ENCODE assay signal across 13 mouse cellular contexts in genomic region chr2:4490845-4491244, GRCm38 (mm10).
DNase-seq lines count a peak whose midpoint lies in the region; ATAC-seq lines count a peak whose summit lies in the region.
"Had no signal": no experiment of that assay in that cellular context is flagged by ENCODE, and none has a peak within 500 bp of the region (broad histone marks: within the 10 kb centered on the region; RNA-seq: fewer than 3 reads in every experiment).

No protein-coding gene starts in this region.

- 54% methylated on average over 5 of the region's 5 CpGs for WGBS in forebrain, embryonic 13.5 days
- WGBS in forebrain, embryonic 12.5 days: 77% methylated on average over 5 of the region's 5 CpGs
- WGBS in kidney, embryonic 15.5 days: 69% methylated on average over 5 of the region's 5 CpGs
- 76% methylated on average over 5 of the region's 5 CpGs for WGBS in liver, embryonic 12.5 days (ENCODE audit: insufficient replicate concordance)

- H3K9me3 ChIP-seq in forebrain, embryonic 13.5 days (replicated peaks): no peaks in the 10 kb centered on the region
- no peaks in the 10 kb centered on the region for H3K9me3 ChIP-seq in forebrain, embryonic 12.5 days
- no peaks in the 10 kb centered on the region for H3K9me3 ChIP-seq in kidney, embryonic 15.5 days (replicated peaks)
- no peaks in the 10 kb centered on the region for H3K9me3 ChIP-seq in liver, embryonic 12.5 days (replicated peaks)
- H3K9me3 ChIP-seq: heart, embryonic 12.5 days; lung, embryonic 15.5 days; stomach, embryonic 15.5 days had no signal

- no peaks in the 10 kb centered on the region for H3K27me3 ChIP-seq in forebrain, embryonic 13.5 days
- no peaks in the 10 kb centered on the region for H3K27me3 ChIP-seq in forebrain, embryonic 12.5 days
- no peaks in the 10 kb centered on the region for H3K27me3 ChIP-seq in kidney, embryonic 15.5 days
- H3K27me3 ChIP-seq in liver, embryonic 12.5 days (replicated peaks): no peaks in the 10 kb centered on the region
- H3K27me3 ChIP-seq: heart, embryonic 12.5 days; lung, embryonic 15.5 days; stomach, embryonic 15.5 days had no signal

- H3K27ac ChIP-seq in forebrain, embryonic 13.5 days: peak overlapping the region; percentile 26; the same call in 1 of the 2 replicates
- H3K27ac ChIP-seq in forebrain, embryonic 12.5 days: no peak overlapping the region
- no peak overlapping the region for H3K27ac ChIP-seq in kidney, embryonic 15.5 days
- H3K27ac ChIP-seq in liver, embryonic 12.5 days: no peak overlapping the region
- H3K27ac ChIP-seq: lung, embryonic 15.5 days; stomach, embryonic 15.5 days had no signal

- H3K4me1 ChIP-seq in forebrain, embryonic 13.5 days: peaks cover 48% of the 10 kb centered on the region
- peaks cover 36% of the 10 kb centered on the region for H3K4me1 ChIP-seq in forebrain, embryonic 12.5 days
- H3K4me1 ChIP-seq in kidney, embryonic 15.5 days: peaks cover 31% of the 10 kb centered on the region
- peaks cover 32% of the 10 kb centered on the region for H3K4me1 ChIP-seq in liver, embryonic 12.5 days

- no peak overlapping the region for H3K4me2 ChIP-seq in forebrain, embryonic 13.5 days
- no peak overlapping the region for H3K4me2 ChIP-seq in forebrain, embryonic 12.5 days
- no peak overlapping the region for H3K4me2 ChIP-seq in kidney, embryonic 15.5 days
- H3K4me2 ChIP-seq in liver, embryonic 12.5 days: no peak overlapping the region
- H3K4me2 ChIP-seq: heart, embryonic 12.5 days; lung, embryonic 15.5 days; stomach, embryonic 15.5 days had no signal

- ATAC-seq in forebrain, embryonic 13.5 days: peak; percentile 42; the same call in 1 of the 2 replicates
- ATAC-seq in forebrain, embryonic 12.5 days (ENCODE audit: low FRiP score): no peak
- ATAC-seq in kidney, embryonic 15.5 days (replicated peaks; ENCODE audit: low FRiP score): no peak
- no peak for ATAC-seq in liver, embryonic 12.5 days

- no peak overlapping the region for H3K4me3 ChIP-seq in forebrain, embryonic 13.5 days
- H3K4me3 ChIP-seq in forebrain, embryonic 12.5 days (replicated peaks): no peak overlapping the region
- H3K4me3 ChIP-seq in kidney, embryonic 15.5 days (replicated peaks): no peak overlapping the region
- no peak overlapping the region for H3K4me3 ChIP-seq in liver, embryonic 12.5 days
- H3K4me3 ChIP-seq: heart, embryonic 12.5 days; lung, embryonic 15.5 days; myocyte; stomach, embryonic 15.5 days had no signal

- no peak overlapping the region for H3K9ac ChIP-seq in forebrain, embryonic 13.5 days
- H3K9ac ChIP-seq in forebrain, embryonic 12.5 days: no peak overlapping the region
- no peak overlapping the region for H3K9ac ChIP-seq in kidney, embryonic 15.5 days
- no peak overlapping the region for H3K9ac ChIP-seq in liver, embryonic 12.5 days
- H3K9ac ChIP-seq: heart, embryonic 12.5 days; lung, embryonic 15.5 days; stomach, embryonic 15.5 days had no signal

- H3K36me3 ChIP-seq in forebrain, embryonic 13.5 days (ENCODE audit: poor library complexity, severe bottlenecking): 0 out of 2 replicates have a peak, but pooled peaks cover 5% of the 10 kb centered on the region
- peaks cover 7% of the 10 kb centered on the region; the same call in 1 of the 2 replicates for H3K36me3 ChIP-seq in forebrain, embryonic 12.5 days (replicated peaks)
- no peaks in the 10 kb centered on the region for H3K36me3 ChIP-seq in kidney, embryonic 15.5 days
- no peaks in the 10 kb centered on the region for H3K36me3 ChIP-seq in liver, embryonic 12.5 days
- H3K36me3 ChIP-seq: heart, embryonic 12.5 days; lung, embryonic 15.5 days; stomach, embryonic 15.5 days had no signal

- peak; percentile 19 for DNase-seq in kidney, adult 9 months
- peak; percentile 55 for DNase-seq in adrenal gland, postnatal 25 days
- peak; percentile 16 to 34 for DNase-seq in kidney, postnatal 36 days
- no peak for DNase-seq in right cerebral cortex, postnatal 4 days
- DNase-seq: B cell, adult 2 months had no signal
